Mouse (Mus musculus): ENCODE data around the gene Rnf103.

The Rnf103 gene

GRCm38 (mm10) chr6:71492756-71493674 lies 679 bp upstream of the Rnf103 start:
- no peak for DNase-seq (ENCODE audit: low spot score)

- peak; percentile 69 for DNase-seq (ENCODE audit: low spot score)
Measured at GRCm38 (mm10) chr6:71494341-71495020, 787 bp downstream of the Rnf103 start.

GRCm38 (mm10) chr6:71500575-71500974 lies 6.9 kb downstream of the Rnf103 start:
- DNase-seq (ENCODE audit: low spot score), result no peak

- DNase-seq (ENCODE audit: low spot score), result no peak
Measured at GRCm38 (mm10) chr6:71503001-71503400, 9.3 kb downstream of the Rnf103 start.

GRCm38 (mm10) chr6:71503670-71504069 lies 10.0 kb downstream of the Rnf103 start:
- DNase-seq (ENCODE audit: low spot score), result no peak

GRCm38 (mm10) chr6:71504091-71504490 lies 10.4 kb downstream of the Rnf103 start:
- DNase-seq (ENCODE audit: low spot score), result no peak

- DNase-seq (ENCODE audit: low spot score), result no peak
Measured at GRCm38 (mm10) chr6:71505671-71506070, 12.0 kb downstream of the Rnf103 start.

- no peak for DNase-seq (ENCODE audit: low spot score)
Measured at GRCm38 (mm10) chr6:71519476-71519875, 25.8 kb downstream of the Rnf103 start.

- no peak for DNase-seq (ENCODE audit: low spot score)
Measured at GRCm38 (mm10) chr6:71525556-71525955, 31.9 kb downstream of the Rnf103 start.

GRCm38 (mm10) chr6:71527056-71527455 lies 33.4 kb downstream of the Rnf103 start:
- no peak for DNase-seq (ENCODE audit: low spot score)

GRCm38 (mm10) chr6:71527826-71528225 lies 34.1 kb downstream of the Rnf103 start:
- no peak for DNase-seq (ENCODE audit: low spot score)

GRCm38 (mm10) chr6:71530176-71530575 lies 36.5 kb downstream of the Rnf103 start:
- no peak for DNase-seq (ENCODE audit: low spot score)

- no peak for DNase-seq (ENCODE audit: low spot score)
Measured at GRCm38 (mm10) chr6:71537286-71537685, 43.6 kb downstream of the Rnf103 start.

- peak; percentile 98 for DNase-seq (ENCODE audit: low spot score)
Measured at GRCm38 (mm10) chr6:71543686-71544499, 50.2 kb downstream of the Rnf103 start, which contains the start of gene Chmp3. Gene Chmp3 (plus strand): TSS chr6:71543797.

GRCm38 (mm10) chr6:71555507-71555951 lies 61.8 kb downstream of the Rnf103 start:
- DNase-seq (ENCODE audit: low spot score), result no peak

- DNase-seq (ENCODE audit: low spot score), result no peak
Measured at GRCm38 (mm10) chr6:71556826-71557225, 63.1 kb downstream of the Rnf103 start.

All from testis, postnatal 10 days (tissue).